Comparison of ENCODE assay signal across 9 mouse cellular contexts in genomic region chr7:73917633-73918311, GRCm38 (mm10).
A peak's percentile ranks its signal among the peaks of the same experiment; 100 is the strongest.
DNase-seq lines count a peak whose midpoint lies in the region; ATAC-seq lines count a peak whose summit lies in the region.
"Had no signal": no experiment of that assay in that cellular context is flagged by ENCODE, and none has a peak within 500 bp of the region (broad histone marks: within the 10 kb centered on the region; RNA-seq: fewer than 3 reads in every experiment).

No protein-coding gene starts in this region.

- no peaks in the 10 kb centered on the region for H3K27me3 ChIP-seq in kidney, embryonic 14.5 days (ENCODE audit: control insufficient read depth, insufficient read depth, low read length)
- 0 out of 2 replicates have a peak, but pooled peaks cover 2% of the 10 kb centered on the region for H3K27me3 ChIP-seq in forebrain, embryonic 15.5 days
- H3K27me3 ChIP-seq: liver, embryonic 13.5 days had no signal

- intact Hi-C loops in heart, postnatal 25 days (cut with DNase I): no loop called here

- H3K4me2 ChIP-seq in kidney, embryonic 14.5 days (replicated peaks; ENCODE audit: low read depth, low read length): no peak overlapping the region
- H3K4me2 ChIP-seq in forebrain, embryonic 15.5 days (replicated peaks): no peak overlapping the region; the same call in 1 of the 2 replicates
- H3K4me2 ChIP-seq: liver, embryonic 13.5 days had no signal

- WGBS in kidney, embryonic 14.5 days: 66% methylated on average over 9 of the region's 9 CpGs
- WGBS in forebrain, embryonic 15.5 days: 8% methylated on average over 9 of the region's 9 CpGs

- H3K9ac ChIP-seq in kidney, embryonic 14.5 days (ENCODE audit: low read depth, low read length): no peak overlapping the region
- no peak overlapping the region for H3K9ac ChIP-seq in forebrain, embryonic 15.5 days (replicated peaks)
- H3K9ac ChIP-seq: liver, embryonic 13.5 days had no signal

- H3K4me3 ChIP-seq in kidney, embryonic 14.5 days (ENCODE audit: low read length): no peak overlapping the region
- no peak overlapping the region for H3K4me3 ChIP-seq in forebrain, embryonic 15.5 days
- H3K4me3 ChIP-seq: liver, embryonic 13.5 days had no signal

- H3K27ac ChIP-seq in kidney, embryonic 14.5 days (ENCODE audit: low read depth, low read length): 0 out of 2 replicates have a peak overlapping the region, but pooled peaks have one; percentile 11
- peak overlapping the region; percentile 74 for H3K27ac ChIP-seq in forebrain, embryonic 15.5 days (replicated peaks)
- H3K27ac ChIP-seq: liver, embryonic 13.5 days had no signal

- ATAC-seq in kidney, embryonic 14.5 days (ENCODE audit: low FRiP score, low TSS enrichment): no peak
- ATAC-seq in forebrain, embryonic 15.5 days (replicated peaks): peak; percentile 93
- no peak for ATAC-seq in erythroid progenitor cell, adult 5-6 weeks (replicated peaks; ENCODE audit: low FRiP score, poor library complexity, severe bottlenecking)
- no peak for ATAC-seq in monocyte, adult 5-6 weeks (replicated peaks; ENCODE audit: insufficient number of reproducible peaks, low FRiP score, low TSS enrichment, poor library complexity, severe bottlenecking)

- no peaks in the 10 kb centered on the region for H3K9me3 ChIP-seq in kidney, embryonic 14.5 days (ENCODE audit: control insufficient read depth, low read length)
- H3K9me3 ChIP-seq in forebrain, embryonic 15.5 days: no peaks in the 10 kb centered on the region
- H3K9me3 ChIP-seq: liver, embryonic 13.5 days had no signal

- no peaks in the 10 kb centered on the region for H3K36me3 ChIP-seq in kidney, embryonic 14.5 days (ENCODE audit: control insufficient read depth, insufficient read depth, low read length)
- no peaks in the 10 kb centered on the region for H3K36me3 ChIP-seq in forebrain, embryonic 15.5 days
- H3K36me3 ChIP-seq: liver, embryonic 13.5 days had no signal

- no peak for DNase-seq in kidney, postnatal 4 days
- peak; percentile 73 to 93 for DNase-seq in layer of hippocampus, postnatal 14 days (ENCODE audit: low spot score in 2 of 2)
- peak; percentile 89 for DNase-seq in right cerebral cortex, adult 18-20 months
- no peak for DNase-seq in heart, postnatal 25 days (ENCODE audit: low spot score)
- DNase-seq: liver, embryonic 13.5 days had no signal

- H3K4me1 ChIP-seq in kidney, embryonic 14.5 days (ENCODE audit: control insufficient read depth, insufficient read depth, low read length): no peaks in the 10 kb centered on the region
- peaks cover 25% of the 10 kb centered on the region for H3K4me1 ChIP-seq in forebrain, embryonic 15.5 days
- H3K4me1 ChIP-seq: liver, embryonic 13.5 days had no signal

Comparison
In these comparisons a context has a peak if more than half of its experiments do, and no peak if none do; other contexts are left out.
1. DNase-seq: peak in layer of hippocampus, postnatal 14 days (2 of 2) and right cerebral cortex, adult 18-20 months (single experiment); none in kidney, postnatal 4 days (0 of 2) and heart, postnatal 25 days (single experiment).